ENCODE assay signal across 24 mouse cellular contexts in the genomic region with DNA sequence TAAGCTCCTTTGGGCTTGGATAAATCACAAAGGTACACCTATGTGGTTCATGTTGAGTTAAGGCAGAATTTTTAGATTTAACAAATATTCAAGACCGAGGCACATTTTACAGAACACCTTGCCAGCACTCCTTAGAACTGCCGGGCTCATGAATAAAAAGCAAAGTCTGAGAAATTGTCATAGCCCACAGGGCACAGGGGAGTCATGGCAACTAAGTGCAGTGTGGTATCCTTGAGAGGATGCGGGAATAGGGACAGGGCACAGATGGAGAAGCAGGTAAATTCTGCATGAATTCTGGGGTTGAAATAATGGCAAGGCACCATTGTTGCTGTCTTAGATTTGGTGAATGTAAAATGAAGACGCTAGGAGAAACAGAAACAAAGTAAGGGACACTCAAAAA.
"Had no signal": no experiment of that assay in that cellular context is flagged by ENCODE, and none has a peak within 500 bp of the region (broad histone marks: within the 10 kb centered on the region; RNA-seq: fewer than 3 reads in every experiment).

No protein-coding gene starts in this region.

- DNase-seq: gastrocnemius, adult 2 months; gastrocnemius, postnatal 10 days; gastrocnemius, postnatal 25 days; heart, adult 18-20 months; heart, postnatal 10 days; heart, postnatal 4 days; kidney, adult 18-20 months; kidney, adult 8-10 months; kidney, postnatal 10 days; kidney, postnatal 25 days; kidney, postnatal 4 days; liver had no signal

- H3K9ac ChIP-seq: heart, embryonic 12.5 days; hindbrain, embryonic 13.5 days; hindbrain, embryonic 15.5 days; intestine, embryonic 15.5 days; limb, embryonic 12.5 days had no signal

- ATAC-seq: inflammation-experienced regulatory T-cells, adult 6 months; intestine, embryonic 15.5 days; intestine, postnatal 0 days had no signal

- H3K36me3 ChIP-seq: heart, embryonic 10.5 days; heart, embryonic 12.5 days; hindbrain, embryonic 10.5 days; hindbrain, embryonic 13.5 days; hindbrain, embryonic 15.5 days; intestine, embryonic 15.5 days; limb, embryonic 10.5 days; limb, embryonic 12.5 days had no signal

- H3K9me3 ChIP-seq: heart, embryonic 10.5 days; hindbrain, embryonic 10.5 days; hindbrain, embryonic 13.5 days; hindbrain, embryonic 15.5 days; intestine, embryonic 15.5 days; limb, embryonic 10.5 days; limb, embryonic 12.5 days had no signal

- H3K4me1 ChIP-seq: heart, embryonic 10.5 days; heart, embryonic 12.5 days; hindbrain, embryonic 10.5 days; hindbrain, embryonic 13.5 days; hindbrain, embryonic 15.5 days; intestine, embryonic 15.5 days; limb, embryonic 10.5 days; limb, embryonic 12.5 days had no signal

- H3K4me3 ChIP-seq: gastrocnemius, adult 2 months; heart, embryonic 10.5 days; heart, embryonic 12.5 days; hindbrain, embryonic 10.5 days; hindbrain, embryonic 13.5 days; hindbrain, embryonic 15.5 days; intestine, embryonic 15.5 days; layer of hippocampus, adult 2 months; left cerebral cortex, adult 2 months; limb, embryonic 10.5 days; limb, embryonic 12.5 days had no signal

- H3K27me3 ChIP-seq: heart, embryonic 12.5 days; hindbrain, embryonic 13.5 days; hindbrain, embryonic 15.5 days; intestine, embryonic 15.5 days; limb, embryonic 12.5 days had no signal

- H3K27ac ChIP-seq: gastrocnemius, adult 2 months; heart, embryonic 10.5 days; hindbrain, embryonic 10.5 days; hindbrain, embryonic 13.5 days; hindbrain, embryonic 15.5 days; intestine, embryonic 15.5 days; layer of hippocampus, adult 2 months; left cerebral cortex, adult 2 months; limb, embryonic 10.5 days; limb, embryonic 12.5 days had no signal

- H3K4me2 ChIP-seq: heart, embryonic 12.5 days; hindbrain, embryonic 13.5 days; hindbrain, embryonic 15.5 days; intestine, embryonic 15.5 days; limb, embryonic 12.5 days had no signal
